Mouse (Mus musculus): ENCODE measurements around the gene Lrrc8c. TPM values are rescaled to one million over a fixed set of nuclear protein-coding genes. Genes with fewer than 3 reads are reported as not detected.

Lrrc8c gene
- total and polyA plus RNA-seq, 2 experiments from 2014 or later: 10.7 to 11.0 TPM

DNA sequence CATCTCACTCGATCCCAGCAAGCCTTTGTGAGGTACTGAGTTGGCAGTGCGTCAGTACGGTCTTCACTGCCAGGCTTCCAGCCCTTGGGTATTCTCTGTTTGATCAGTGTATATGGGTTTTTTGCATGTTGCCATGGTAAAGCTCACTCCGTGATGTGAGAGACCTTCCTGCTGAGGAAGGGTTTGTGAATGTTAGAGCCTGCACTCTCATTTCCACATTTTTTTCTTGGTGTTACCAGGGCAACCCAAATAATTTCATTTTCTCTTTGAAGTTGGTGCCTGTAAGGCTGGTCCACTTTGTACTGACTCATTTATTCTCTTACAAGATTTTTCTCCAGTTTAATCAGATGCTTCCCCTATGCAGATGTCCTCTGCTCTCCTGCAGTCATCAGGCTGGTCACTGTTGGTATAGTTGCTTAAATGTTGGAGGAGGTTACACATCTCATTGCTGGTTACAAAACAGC, 38.6 kb downstream of the Lrrc8c start:
- DNase-seq (ENCODE audit: low spot score) (peak; percentile 77), ATAC-seq (peak; percentile 90)
- no peak overlapping the region for H3K4me2 ChIP-seq (ENCODE audit: low read depth, low read length)
- no peak overlapping the region for H3K4me3 ChIP-seq (ENCODE audit: low read length)
- H3K27ac ChIP-seq: peak overlapping the region; percentile 58; the same call in 1 of the 2 replicates
- no peaks in the 10 kb centered on the region for H3K27me3 ChIP-seq (ENCODE audit: insufficient read depth, low read length)
- no peak overlapping the region for H3K9ac ChIP-seq (replicated peaks; ENCODE audit: low read length)
- H3K36me3 ChIP-seq (ENCODE audit: insufficient read depth, low read length): no peaks in the 10 kb centered on the region
- no peaks in the 10 kb centered on the region for H3K9me3 ChIP-seq (ENCODE audit: low read length)
- no peaks in the 10 kb centered on the region for H3K4me1 ChIP-seq (ENCODE audit: insufficient read depth, low read length)
- WGBS: 18% methylated on average over 4 of the region's 4 CpGs
- TF ChIP-seq CTCF (IDR thresholded peaks at IDR 0.05; ENCODE audit: low read depth): no peak

DNA sequence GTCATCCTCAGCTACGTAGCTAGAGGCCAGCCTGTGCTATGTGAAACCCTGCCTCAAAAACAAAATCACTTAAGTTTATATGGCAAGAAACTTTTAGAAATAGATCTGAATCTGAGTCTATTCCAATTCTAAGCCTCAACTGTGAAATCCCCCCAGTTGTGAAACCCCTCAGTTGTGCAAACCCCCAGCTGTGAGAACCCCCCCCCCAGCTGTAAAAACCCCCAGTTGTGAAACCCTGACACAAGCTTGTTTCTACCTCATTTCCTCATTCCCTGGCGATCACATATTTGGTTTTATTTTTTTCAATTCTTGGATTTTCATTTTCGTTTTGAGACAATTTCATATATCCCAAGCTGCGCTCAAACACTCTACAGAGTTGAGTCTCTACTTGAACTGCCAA, 39.3 kb downstream of the Lrrc8c start:
- Histone ChIP-seq H3K4me2 (ENCODE audit: low read depth, low read length) (no peak overlapping the region), H3K27ac (no peak overlapping the region; the same call in 1 of the 2 replicates), H3K27me3 (ENCODE audit: insufficient read depth, low read length) (no peaks in the 10 kb centered on the region), H3K9ac (replicated peaks; ENCODE audit: low read length) (no peak overlapping the region), H3K9me3 (ENCODE audit: low read length) (no peaks in the 10 kb centered on the region), H3K4me3 (ENCODE audit: low read length) (no peak overlapping the region), H3K36me3 (ENCODE audit: insufficient read depth, low read length) (no peaks in the 10 kb centered on the region), H3K4me1 (ENCODE audit: insufficient read depth, low read length) (no peaks in the 10 kb centered on the region)
- TF ChIP-seq CTCF (IDR thresholded peaks at IDR 0.05; ENCODE audit: low read depth): no peak
- no peak for ATAC-seq
- no peak for DNase-seq (ENCODE audit: low spot score)
- 94% methylated on average over 4 of the region's 4 CpGs for WGBS

DNA sequence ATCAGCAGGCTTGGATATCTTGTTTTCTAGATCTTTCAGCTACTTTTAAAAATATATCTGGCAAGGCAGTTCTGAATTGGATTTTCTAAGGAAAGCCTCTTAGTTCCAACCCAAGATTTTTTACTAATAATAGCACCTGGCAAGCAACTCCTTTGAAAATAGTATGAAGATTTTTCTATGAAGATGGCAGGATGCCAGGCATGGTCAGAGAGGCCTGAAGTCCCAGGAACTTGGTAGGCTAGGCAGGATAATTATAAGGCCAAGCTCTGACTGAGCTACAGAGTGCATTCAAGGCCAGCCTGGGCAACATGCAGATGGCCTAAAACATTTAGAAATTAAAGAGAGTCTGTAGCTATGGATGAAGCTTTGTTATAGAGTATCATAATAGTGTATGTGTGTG, 42.7 kb downstream of the Lrrc8c start:
- Histone ChIP-seq H3K9me3 (ENCODE audit: low read length) (no peaks in the 10 kb centered on the region), H3K4me2 (ENCODE audit: low read depth, low read length) (no peak overlapping the region), H3K4me3 (ENCODE audit: low read length) (no peak overlapping the region), H3K9ac (replicated peaks; ENCODE audit: low read length) (no peak overlapping the region), H3K36me3 (ENCODE audit: insufficient read depth, low read length) (no peaks in the 10 kb centered on the region), H3K27ac (no peak overlapping the region), H3K27me3 (ENCODE audit: insufficient read depth, low read length) (no peaks in the 10 kb centered on the region), H3K4me1 (ENCODE audit: insufficient read depth, low read length) (0 out of 2 replicates have a peak, but pooled peaks cover 1% of the 10 kb centered on the region)
- TF ChIP-seq CTCF (IDR thresholded peaks at IDR 0.05; ENCODE audit: low read depth): no peak
- ATAC-seq (no peak), DNase-seq (ENCODE audit: low spot score) (no peak)

DNA sequence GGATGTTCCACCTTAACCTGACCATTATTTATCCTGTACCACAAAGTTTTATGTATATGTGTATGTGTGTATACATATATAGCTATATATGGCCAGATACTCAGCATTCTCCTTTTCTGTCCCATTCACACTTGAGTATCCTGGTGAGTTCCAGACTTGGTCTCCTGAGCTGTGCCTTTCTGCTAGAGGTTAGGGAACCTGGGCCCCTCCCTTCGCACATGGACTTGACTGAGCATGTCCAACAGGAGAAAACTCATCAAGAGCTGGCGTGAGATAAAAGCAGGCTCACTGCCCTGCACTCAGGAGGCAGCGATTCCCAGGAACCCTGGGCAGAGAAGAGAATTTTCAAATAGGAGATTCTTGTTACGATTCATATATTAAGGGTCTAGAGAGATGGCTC, 45.6 kb downstream of the Lrrc8c start:
- ATAC-seq: no peak
- WGBS: 78% methylated on average over 4 of the region's 4 CpGs
- Histone ChIP-seq H3K27me3 (ENCODE audit: insufficient read depth, low read length) (no peaks in the 10 kb centered on the region), H3K4me2 (ENCODE audit: low read depth, low read length) (no peak overlapping the region), H3K27ac (no peak overlapping the region), H3K9me3 (ENCODE audit: low read length) (no peaks in the 10 kb centered on the region), H3K9ac (replicated peaks; ENCODE audit: low read length) (no peak overlapping the region), H3K4me1 (ENCODE audit: insufficient read depth, low read length) (0 out of 2 replicates have a peak, but pooled peaks cover 3% of the 10 kb centered on the region), H3K36me3 (ENCODE audit: insufficient read depth, low read length) (no peaks in the 10 kb centered on the region), H3K4me3 (ENCODE audit: low read length) (no peak overlapping the region)
- no peak for TF ChIP-seq CTCF (IDR thresholded peaks at IDR 0.05; ENCODE audit: low read depth)
- no peak for DNase-seq (ENCODE audit: low spot score)

DNA sequence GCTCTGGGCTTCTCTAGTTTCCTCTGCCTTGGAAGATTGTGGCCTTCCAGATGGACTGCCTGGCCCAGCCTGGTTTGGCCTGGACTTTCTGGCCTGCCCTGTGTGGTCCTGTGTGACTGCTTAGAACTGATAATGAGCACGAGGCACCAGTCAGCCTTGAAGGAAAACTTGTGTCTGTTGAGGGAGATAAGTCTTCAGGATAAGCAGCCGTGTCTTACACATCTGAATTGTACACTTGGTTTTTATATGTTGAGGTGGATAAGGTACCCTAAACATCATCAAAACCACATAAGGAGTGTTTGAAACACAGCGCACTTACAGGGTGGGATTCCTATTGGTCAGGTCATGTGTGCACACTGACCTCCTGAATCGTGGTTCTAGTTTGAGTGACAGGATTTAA, 46.6 kb downstream of the Lrrc8c start:
- no peaks in the 10 kb centered on the region for H3K9me3 ChIP-seq (ENCODE audit: low read length)
- no peak overlapping the region for H3K9ac ChIP-seq (replicated peaks; ENCODE audit: low read length)
- no peak overlapping the region for H3K4me3 ChIP-seq (ENCODE audit: low read length)
- 0 out of 2 replicates have a peak, but pooled peaks cover 3% of the 10 kb centered on the region for H3K4me1 ChIP-seq (ENCODE audit: insufficient read depth, low read length)
- no peak for TF ChIP-seq CTCF (IDR thresholded peaks at IDR 0.05; ENCODE audit: low read depth)
- H3K4me2 ChIP-seq (ENCODE audit: low read depth, low read length): no peak overlapping the region
- ATAC-seq: no peak
- no peak overlapping the region for H3K27ac ChIP-seq
- H3K27me3 ChIP-seq (ENCODE audit: insufficient read depth, low read length): no peaks in the 10 kb centered on the region
- no peak for DNase-seq (ENCODE audit: low spot score)
- H3K36me3 ChIP-seq (ENCODE audit: insufficient read depth, low read length): no peaks in the 10 kb centered on the region
- WGBS: 82% methylated on average over 4 of the region's 4 CpGs

DNA sequence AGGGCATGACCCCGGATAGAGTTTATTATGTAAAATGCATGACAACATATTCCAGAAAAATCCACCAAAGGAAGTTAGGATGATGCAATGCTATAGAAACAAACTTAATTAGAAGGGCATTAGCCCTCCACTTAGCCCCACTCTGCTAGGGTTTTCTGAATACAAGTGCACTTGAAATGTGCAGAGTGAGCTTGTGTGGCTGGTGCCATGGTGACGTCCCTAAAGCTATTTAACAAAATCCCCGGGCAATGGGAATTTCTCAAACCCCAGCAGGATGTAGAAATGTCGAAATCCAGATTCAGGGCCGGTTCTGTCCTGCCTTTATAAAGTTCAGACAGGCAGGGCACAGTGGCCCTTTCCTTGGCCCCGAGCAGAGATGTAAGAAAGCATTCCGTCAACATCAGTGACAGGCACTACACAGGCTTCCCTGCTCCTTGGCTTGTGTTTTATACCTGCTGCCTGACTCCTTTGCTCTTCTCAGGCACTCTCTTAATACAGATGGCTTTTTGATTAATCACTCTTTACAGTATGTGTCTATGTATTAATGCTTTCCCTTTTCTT, 47.7 kb downstream of the Lrrc8c start:
- Histone ChIP-seq H3K4me1 (ENCODE audit: insufficient read depth, low read length) (0 out of 2 replicates have a peak, but pooled peaks cover 3% of the 10 kb centered on the region), H3K9me3 (ENCODE audit: low read length) (no peaks in the 10 kb centered on the region), H3K9ac (replicated peaks; ENCODE audit: low read length) (no peak overlapping the region), H3K27ac (no peak overlapping the region), H3K27me3 (ENCODE audit: insufficient read depth, low read length) (no peaks in the 10 kb centered on the region), H3K4me3 (ENCODE audit: low read length) (no peak overlapping the region), H3K36me3 (ENCODE audit: insufficient read depth, low read length) (no peaks in the 10 kb centered on the region), H3K4me2 (ENCODE audit: low read depth, low read length) (no peak overlapping the region)
- ATAC-seq (no peak), DNase-seq (ENCODE audit: low spot score) (no peak)
- 34% methylated on average over 7 of the region's 7 CpGs for WGBS
- TF ChIP-seq CTCF (IDR thresholded peaks at IDR 0.05; ENCODE audit: low read depth): no peak

DNA sequence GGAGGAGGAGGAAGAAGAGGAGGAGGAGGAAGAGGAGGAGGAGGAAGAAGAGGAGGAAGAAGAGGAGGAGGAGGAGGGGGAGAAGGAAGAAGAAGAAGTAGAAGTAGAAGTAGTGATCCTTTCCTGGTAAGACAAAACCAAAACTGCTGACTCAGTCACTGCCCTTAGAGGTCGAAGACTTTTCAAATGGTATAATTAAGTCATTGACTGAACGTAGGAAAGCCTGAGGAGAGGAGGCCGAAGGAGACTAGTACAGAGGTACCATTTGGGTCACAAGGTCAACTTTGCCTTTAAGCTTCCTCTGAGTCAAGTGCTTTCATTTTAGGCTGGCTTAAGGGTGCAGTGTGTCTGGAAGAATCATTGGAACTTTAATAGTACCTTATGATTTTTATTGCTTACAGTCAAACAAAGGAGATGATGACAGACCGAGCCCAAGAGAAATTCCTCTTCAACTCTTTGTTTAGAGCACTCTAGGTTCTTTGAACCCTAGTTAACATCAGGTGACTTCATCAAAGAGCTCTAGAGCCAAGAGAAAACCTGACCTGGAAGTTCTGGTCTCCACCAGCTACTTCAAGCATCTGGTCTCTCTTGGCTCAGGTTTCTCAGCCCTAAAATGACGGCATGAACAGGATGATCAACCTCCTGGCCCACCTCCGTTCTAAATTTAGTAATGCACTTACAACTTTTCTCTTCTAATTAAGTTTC, 49.0 kb downstream of the Lrrc8c start:
- Histone ChIP-seq H3K36me3 (ENCODE audit: insufficient read depth, low read length) (no peaks in the 10 kb centered on the region), H3K27me3 (ENCODE audit: insufficient read depth, low read length) (no peaks in the 10 kb centered on the region), H3K4me3 (ENCODE audit: low read length) (no peak overlapping the region), H3K27ac (no peak overlapping the region), H3K4me1 (ENCODE audit: insufficient read depth, low read length) (0 out of 2 replicates have a peak, but pooled peaks cover 3% of the 10 kb centered on the region), H3K9ac (replicated peaks; ENCODE audit: low read length) (no peak overlapping the region), H3K4me2 (ENCODE audit: low read depth, low read length) (no peak overlapping the region), H3K9me3 (ENCODE audit: low read length) (no peaks in the 10 kb centered on the region)
- WGBS: 69% methylated on average over 6 of the region's 6 CpGs
- TF ChIP-seq CTCF (IDR thresholded peaks at IDR 0.05; ENCODE audit: low read depth): no peak
- ATAC-seq: no peak
- no peak for DNase-seq (ENCODE audit: low spot score)
